Mouse (Mus musculus) liver, embryonic 13.5 days (tissue): ENCODE results near the gene Khsrp. TPM values are rescaled to one million over a fixed set of nuclear protein-coding genes. Genes with fewer than 3 reads are reported as not detected.

Source experiments
- ATAC-seq: fragments of 200-750 bp; cut with Nextera tagmentation; 2 replicates; pipeline ENCODE4 v1.8.0; 2017; ENCODE audit warnings: low read depth, mild to moderate bottlenecking, moderate number of reproducible peaks, moderate library complexity
- DNase-seq: peaks from one replicate; pipeline ENCODE4 v3.0.0; 2022
- H3K27ac ChIP-seq: fragments of 300-500 bp; sonication (generic); 2 replicates; pipeline ENCODE4 v1.5.1; 2015; ENCODE audit warnings: moderate library complexity, mild to moderate bottlenecking, inconsistent platforms
- H3K27me3 ChIP-seq: fragments of 300-500 bp; sonication (generic); 2 replicates; pipeline ENCODE4 v1.6.1; 2015; ENCODE audit warnings: mild to moderate bottlenecking, inconsistent platforms
- H3K36me3 ChIP-seq: fragments of 300-500 bp; sonication (generic); 2 replicates; pipeline ENCODE4 v1.6.1; 2015; ENCODE audit warnings: mild to moderate bottlenecking, inconsistent platforms
- H3K4me1 ChIP-seq: fragments of 300-500 bp; sonication (generic); replicated peaks from 2 replicates; pipeline ENCODE4 v1.6.1; 2015; ENCODE audit warnings: inconsistent platforms
- H3K4me2 ChIP-seq: fragments of 300-500 bp; sonication (generic); 2 replicates; pipeline ENCODE4 v1.6.1; 2015; ENCODE audit warnings: inconsistent platforms, mild to moderate bottlenecking, moderate library complexity
- H3K4me3 ChIP-seq: fragments of 300-500 bp; sonication (generic); replicated peaks from 2 replicates; pipeline ENCODE4 v1.5.1; 2015; ENCODE audit warnings: mild to moderate bottlenecking, inconsistent platforms
- H3K9ac ChIP-seq: fragments of 300-500 bp; sonication (generic); 2 replicates; pipeline ENCODE4 v1.6.1; 2015; ENCODE audit warnings: mild to moderate bottlenecking, inconsistent platforms
- H3K9me3 ChIP-seq: fragments of 300-500 bp; sonication (generic); replicated peaks from 2 replicates; pipeline ENCODE4 v1.6.1; 2016; ENCODE audit warnings: inconsistent platforms
- WGBS: fragments of 180-500 bp; shearing (Covaris S2); methylation state at CpG from one replicate; pipeline ENCODE4 v1.1.7; 2015; ENCODE audit not compliant: insufficient replicate concordance; 5-methylcytosine and 5-hydroxymethylcytosine counted together
- polyA plus RNA-seq: library from polyadenylated mRNA; unstranded; fragments of >200 nt; fragmentation: Nextera tagmentation; extraction: Ambion mirVana; gene quantifications from 2 replicates; pipeline ENCODE4 v1.2.1, GENCODE M21; 2015

Khsrp gene
- polyA plus RNA-seq = 26.2 and 27.8 TPM in 2 replicates

DNA sequence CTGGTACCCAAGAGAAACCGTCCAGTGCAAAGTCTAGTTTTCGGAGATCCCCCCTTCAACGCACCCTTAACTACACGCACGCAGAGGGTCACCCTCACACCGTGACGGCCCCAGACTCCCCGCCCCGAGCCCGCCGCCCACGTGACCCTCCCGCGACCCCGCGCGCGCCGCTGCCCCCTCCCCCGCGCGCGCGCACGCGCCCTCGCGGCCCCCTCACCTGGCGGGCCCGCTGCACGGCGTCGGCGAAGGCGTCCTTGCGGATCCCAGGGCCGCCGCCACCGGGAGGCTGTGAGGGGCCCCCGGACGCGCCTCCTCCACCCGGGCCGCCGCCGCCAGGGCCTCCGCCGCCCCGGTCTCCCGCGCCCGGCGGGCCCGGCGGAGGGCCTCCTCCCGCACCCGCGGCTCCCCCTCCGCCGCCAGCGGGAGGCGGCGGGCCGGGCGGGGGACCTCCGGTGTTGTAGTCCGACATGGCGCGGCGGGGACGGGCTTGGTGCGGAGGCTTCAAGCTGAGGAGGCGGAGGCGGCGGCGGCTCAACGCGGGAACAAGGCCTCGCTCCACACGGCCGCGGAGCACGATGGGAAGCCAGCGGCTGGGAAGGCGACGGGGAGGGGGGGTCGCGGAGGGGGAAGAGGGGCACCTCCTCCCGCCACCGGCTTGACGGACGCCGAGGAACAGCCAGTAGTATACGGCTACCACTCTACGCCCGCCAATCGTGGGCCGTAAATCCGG, at the start of gene Khsrp:
Gene Khsrp, minus strand, starts transcription at position 592 of the 730 bp plus-strand sequence.
- H3K27ac ChIP-seq = peak within 1 kb of the TSS; percentile 95
- ATAC-seq = no peak
- H3K4me1 ChIP-seq = peaks cover 54% of the 10 kb centered on the region
- under 1% methylated on average over 78 of the region's 99 CpGs for WGBS
- H3K36me3 ChIP-seq = peaks cover 32% of the 10 kb centered on the region
- H3K4me2 ChIP-seq = peak within 1 kb of the TSS; percentile 97
- DNase-seq = peak; percentile 26
- peak within 1 kb of the TSS; percentile 99 for H3K9ac ChIP-seq
- peaks cover 4% of the 10 kb centered on the region; the same call in 1 of the 2 replicates for H3K27me3 ChIP-seq
- no peaks in the 10 kb centered on the region for H3K9me3 ChIP-seq
- peak within 1 kb of the TSS; percentile 99 for H3K4me3 ChIP-seq

DNA sequence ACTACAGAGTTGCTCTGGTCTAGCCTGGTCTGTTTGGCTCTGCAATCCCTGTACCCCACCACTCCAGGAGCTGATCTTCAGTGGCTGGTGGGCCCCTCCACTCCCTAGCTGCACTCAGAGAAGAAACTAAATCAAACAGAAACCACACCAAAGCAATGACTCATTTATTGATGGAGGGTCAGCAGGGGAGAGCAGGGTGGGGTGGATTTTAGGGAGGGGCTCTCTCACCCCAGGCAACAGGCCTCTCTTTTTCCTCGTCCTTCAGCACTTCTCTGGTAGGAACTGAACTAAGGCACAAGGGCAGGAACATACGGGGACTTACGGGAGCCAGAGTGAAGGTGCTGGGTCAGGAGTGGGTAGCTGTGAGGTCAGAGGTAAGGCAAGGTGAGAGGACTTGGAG, 48.6 kb upstream of the Khsrp start:
- no peaks in the 10 kb centered on the region for H3K36me3 ChIP-seq
- no peak overlapping the region for H3K27ac ChIP-seq
- H3K4me2 ChIP-seq = no peak overlapping the region
- ATAC-seq (no peak), DNase-seq (no peak)
- H3K4me1 ChIP-seq = peaks cover 11% of the 10 kb centered on the region
- H3K9ac ChIP-seq = no peak overlapping the region
- WGBS = 76% methylated on average over 3 of the region's 3 CpGs
- H3K4me3 ChIP-seq = no peak overlapping the region
- H3K9me3 ChIP-seq = no peaks in the 10 kb centered on the region
- no peaks in the 10 kb centered on the region for H3K27me3 ChIP-seq

DNA sequence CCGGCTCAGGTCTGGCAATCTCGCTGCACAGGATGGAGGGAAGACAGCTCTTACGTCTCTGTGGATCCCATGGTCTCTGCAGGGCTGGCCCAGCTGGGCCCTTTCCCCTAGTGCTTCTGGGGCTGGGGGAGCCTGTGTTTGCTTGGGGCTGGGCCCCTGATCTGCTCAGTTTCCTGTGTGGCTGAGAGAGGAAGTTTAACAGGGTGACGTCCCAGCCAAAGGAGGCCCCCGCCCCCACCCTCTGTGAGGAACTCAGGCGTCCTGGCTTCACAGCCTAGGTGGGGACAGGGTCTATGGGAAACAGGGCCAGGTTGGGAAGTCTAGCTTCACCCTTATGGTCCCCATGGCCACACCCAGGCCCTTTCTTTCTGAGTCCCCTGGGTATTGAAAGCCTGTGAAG, 47.0 kb upstream of the Khsrp start, which contains the start of gene Dennd1c:
Gene Dennd1c, minus strand, starts transcription at position 179 of the 400 bp plus-strand sequence.
- H3K4me3 ChIP-seq = peak within 1 kb of the TSS; percentile 17
- no peaks in the 10 kb centered on the region for H3K36me3 ChIP-seq
- DNase-seq (no peak), ATAC-seq (peak; percentile 66)
- WGBS = 15% methylated on average over 6 of the region's 6 CpGs
- no peaks in the 10 kb centered on the region for H3K9me3 ChIP-seq
- H3K9ac ChIP-seq = no peak within 1 kb of the TSS
- H3K4me1 ChIP-seq = peaks cover 11% of the 10 kb centered on the region
- H3K4me2 ChIP-seq = peak within 1 kb of the TSS; percentile 21; the same call in 1 of the 2 replicates
- H3K27me3 ChIP-seq = no peaks in the 10 kb centered on the region
- peak within 1 kb of the TSS; percentile 11; the same call in 1 of the 2 replicates for H3K27ac ChIP-seq

DNA sequence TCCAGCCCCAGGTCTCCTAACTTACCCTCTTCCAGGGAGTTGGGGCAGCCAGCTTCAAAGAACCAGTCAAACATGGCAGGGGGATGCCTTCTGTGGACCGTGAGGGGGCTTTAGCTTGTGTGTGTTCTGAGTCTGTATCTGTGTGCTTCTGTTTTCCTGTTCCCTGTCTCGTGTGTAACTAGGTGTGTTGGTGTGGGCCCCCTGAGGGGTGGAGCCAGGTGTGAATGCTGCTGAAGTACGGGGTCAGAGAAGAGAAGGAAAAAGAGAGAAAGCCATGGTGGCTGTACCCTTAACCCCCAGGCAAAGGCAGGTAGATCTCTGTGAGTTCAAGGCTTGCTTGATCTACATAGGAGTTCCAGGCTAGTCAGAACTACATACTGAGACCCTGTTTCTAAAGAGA, 45.6 kb upstream of the Khsrp start:
- ATAC-seq (no peak), DNase-seq (no peak)
- H3K9me3 ChIP-seq = no peaks in the 10 kb centered on the region
- H3K36me3 ChIP-seq = no peaks in the 10 kb centered on the region
- no peak overlapping the region for H3K4me3 ChIP-seq
- H3K4me2 ChIP-seq = no peak overlapping the region
- 0 out of 2 replicates have a peak, but pooled peaks cover 3% of the 10 kb centered on the region for H3K27me3 ChIP-seq
- 37% methylated on average over 3 of the region's 3 CpGs for WGBS
- H3K9ac ChIP-seq = no peak overlapping the region
- H3K4me1 ChIP-seq = peaks cover 11% of the 10 kb centered on the region
- no peak overlapping the region for H3K27ac ChIP-seq

DNA sequence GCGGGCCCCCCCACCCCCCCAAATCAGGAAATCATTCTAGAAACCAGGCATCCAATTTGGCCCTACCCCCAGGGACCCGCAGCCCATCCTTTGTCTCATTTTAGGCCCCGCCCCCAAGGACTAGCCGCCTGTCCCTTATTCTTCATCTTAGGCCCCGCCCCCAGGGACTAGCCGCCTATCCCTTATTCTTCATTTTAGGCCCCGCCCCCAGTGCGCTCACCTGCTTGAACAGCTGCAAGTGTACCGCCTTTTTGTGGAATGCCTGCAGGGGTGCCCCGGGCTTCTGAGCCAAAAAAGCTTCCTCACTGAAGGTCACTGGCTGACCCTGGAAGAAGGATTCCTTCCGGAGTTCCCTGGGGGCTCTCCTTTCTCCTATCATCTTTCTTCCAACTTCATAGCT, 39.4 kb upstream of the Khsrp start:
- Histone ChIP-seq H3K4me1 (peaks cover 23% of the 10 kb centered on the region), H3K9me3 (no peaks in the 10 kb centered on the region), H3K4me2 (peak overlapping the region; percentile 14; the same call in 1 of the 2 replicates), H3K4me3 (no peak overlapping the region), H3K27me3 (peaks cover 19% of the 10 kb centered on the region; the same call in 1 of the 2 replicates), H3K27ac (no peak overlapping the region), H3K36me3 (no peaks in the 10 kb centered on the region), H3K9ac (no peak overlapping the region)
- 20% methylated on average over 11 of the region's 11 CpGs for WGBS
- no peak for DNase-seq
- no peak for ATAC-seq

DNA sequence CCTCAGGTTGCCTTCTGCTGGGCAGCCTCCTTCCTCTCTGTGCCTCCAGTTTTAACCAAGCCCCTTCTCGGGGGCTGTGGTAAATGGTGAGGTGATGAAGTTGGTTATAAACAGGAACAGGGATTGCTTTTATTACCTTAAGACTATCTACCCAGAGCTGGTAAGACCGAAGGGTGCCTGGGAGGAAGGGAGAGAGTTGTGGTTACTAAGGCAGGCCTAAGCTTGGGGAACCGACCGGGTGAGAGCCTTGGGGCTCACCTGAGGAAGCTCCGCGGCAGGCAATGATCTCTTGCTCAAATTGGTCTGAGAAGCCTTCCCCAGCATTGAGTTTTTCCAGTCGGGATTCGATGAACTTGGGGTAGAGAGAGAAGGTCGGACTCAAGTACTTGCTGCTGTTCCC, 39.0 kb upstream of the Khsrp start:
- Histone ChIP-seq H3K27ac (no peak overlapping the region), H3K9me3 (no peaks in the 10 kb centered on the region), H3K36me3 (no peaks in the 10 kb centered on the region), H3K27me3 (peaks cover 22% of the 10 kb centered on the region), H3K4me3 (no peak overlapping the region), H3K4me2 (no peak overlapping the region), H3K4me1 (peaks cover 23% of the 10 kb centered on the region), H3K9ac (no peak overlapping the region)
- DNase-seq = no peak
- ATAC-seq = no peak
- 29% methylated on average over 9 of the region's 9 CpGs for WGBS

DNA sequence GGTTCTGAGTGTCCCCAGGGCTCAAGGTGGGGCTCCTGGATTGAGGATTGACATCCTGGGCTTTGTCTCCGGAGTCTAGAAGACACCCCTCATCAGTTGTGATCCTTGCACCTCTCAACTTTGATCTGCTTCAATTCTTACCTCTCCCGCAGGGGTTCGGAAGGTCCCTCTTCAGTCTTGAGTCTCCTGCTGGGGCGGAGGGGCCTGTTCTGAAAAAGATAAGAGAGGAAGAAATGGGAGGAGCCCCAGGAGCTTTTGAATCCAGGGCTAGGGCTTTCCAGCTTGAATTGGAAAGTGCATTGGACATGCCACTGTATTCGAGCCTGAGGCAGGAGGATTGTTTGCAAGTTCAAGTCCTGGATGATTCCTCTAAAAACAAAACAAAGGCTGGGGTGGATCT, 35.6 kb upstream of the Khsrp start:
- H3K27ac ChIP-seq = no peak overlapping the region
- no peak overlapping the region for H3K4me3 ChIP-seq
- H3K9me3 ChIP-seq = no peaks in the 10 kb centered on the region
- peaks cover 30% of the 10 kb centered on the region for H3K4me1 ChIP-seq
- WGBS = 25% methylated on average over 5 of the region's 5 CpGs
- H3K27me3 ChIP-seq = peaks cover 51% of the 10 kb centered on the region
- H3K4me2 ChIP-seq = no peak overlapping the region
- H3K36me3 ChIP-seq = no peaks in the 10 kb centered on the region
- no peak overlapping the region for H3K9ac ChIP-seq
- ATAC-seq (no peak), DNase-seq (no peak)

DNA sequence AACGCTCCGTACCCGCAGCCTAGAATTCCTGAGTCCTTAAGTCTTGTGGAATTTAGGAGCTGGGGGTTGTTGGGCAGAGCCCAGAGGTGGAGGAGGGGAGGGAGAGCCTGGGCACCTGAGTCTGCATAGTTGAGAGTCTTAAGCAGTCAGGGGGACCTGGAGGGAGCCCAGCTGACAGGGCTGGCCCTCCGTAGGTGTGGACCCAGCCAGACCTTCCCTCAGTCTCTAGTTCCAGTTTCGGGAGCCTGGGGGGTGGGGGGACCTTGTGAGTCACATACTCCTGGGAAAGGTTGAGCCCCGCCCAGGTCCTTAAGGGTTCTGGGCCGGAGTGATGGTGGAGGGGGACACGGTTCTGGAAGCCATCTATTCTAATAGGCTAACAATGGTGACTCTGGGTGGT, 31.7 kb upstream of the Khsrp start:
- Histone ChIP-seq H3K27me3 (peaks cover 81% of the 10 kb centered on the region), H3K4me2 (peak overlapping the region; percentile 64; the same call in 1 of the 2 replicates), H3K36me3 (no peaks in the 10 kb centered on the region), H3K9ac (no peak overlapping the region), H3K27ac (no peak overlapping the region), H3K4me3 (peak overlapping the region; percentile 49; the same call in 1 of the 2 replicates), H3K4me1 (peaks cover 55% of the 10 kb centered on the region), H3K9me3 (no peaks in the 10 kb centered on the region)
- ATAC-seq = no peak
- 22% methylated on average over 8 of the region's 8 CpGs for WGBS
- DNase-seq = no peak

DNA sequence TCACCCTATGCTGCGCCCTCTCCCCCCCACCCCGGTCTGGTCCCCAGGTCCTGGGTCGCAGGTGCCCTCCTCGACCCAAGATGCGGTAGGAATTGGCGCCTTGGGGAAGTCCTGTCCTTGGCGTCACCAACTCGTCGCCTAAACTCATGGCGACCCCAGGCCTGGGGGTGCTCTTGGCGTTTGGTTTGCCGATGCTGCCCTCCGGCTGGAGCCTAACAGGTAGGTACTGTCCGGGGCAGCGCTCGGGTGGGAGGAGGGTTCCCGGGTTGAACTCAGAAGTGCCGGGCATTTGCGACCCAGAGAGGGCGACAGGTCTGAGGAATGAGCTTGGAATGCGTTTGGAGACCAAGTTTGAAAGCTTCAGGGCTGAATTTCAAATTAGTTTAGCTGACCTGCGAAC, 31.2 kb upstream of the Khsrp start:
- DNase-seq = no peak
- WGBS = 2% methylated on average over 22 of the region's 22 CpGs
- peak overlapping the region; percentile 13; the same call in 1 of the 2 replicates for H3K9ac ChIP-seq
- H3K9me3 ChIP-seq = no peaks in the 10 kb centered on the region
- H3K4me1 ChIP-seq = peaks cover 55% of the 10 kb centered on the region
- peak overlapping the region; percentile 64 for H3K4me2 ChIP-seq
- H3K36me3 ChIP-seq = no peaks in the 10 kb centered on the region
- H3K4me3 ChIP-seq = peak overlapping the region; percentile 49
- peaks cover 86% of the 10 kb centered on the region for H3K27me3 ChIP-seq
- no peak overlapping the region for H3K27ac ChIP-seq
- ATAC-seq = no peak

DNA sequence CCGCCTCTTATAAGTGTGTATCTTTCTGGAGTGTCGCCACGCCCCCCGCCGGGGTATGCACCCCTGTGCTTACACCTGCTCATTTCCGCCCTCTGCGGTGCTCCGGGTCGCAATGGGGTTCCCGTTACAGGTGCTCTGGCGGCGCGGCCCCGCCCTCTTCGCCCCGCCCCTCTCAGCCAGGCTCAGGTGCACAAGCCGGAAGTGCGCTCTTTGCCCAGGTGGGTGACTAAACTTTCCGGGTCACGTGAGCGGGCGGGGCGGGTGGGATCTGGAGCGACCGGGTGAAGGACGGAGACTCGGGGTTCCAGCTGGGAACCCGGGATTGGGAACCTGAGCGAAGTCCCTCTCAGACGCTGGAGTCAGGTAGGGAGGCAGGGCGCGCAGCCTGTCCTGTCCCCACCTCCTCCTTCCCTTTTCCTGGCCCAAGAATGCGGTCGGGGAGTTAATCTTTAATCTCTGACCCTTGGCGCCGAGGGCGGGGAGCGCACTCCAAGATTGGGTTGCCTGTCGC, 30.7 kb upstream of the Khsrp start:
- no peak overlapping the region for H3K27ac ChIP-seq
- under 1% methylated on average over 39 of the region's 39 CpGs for WGBS
- H3K4me3 ChIP-seq = peak overlapping the region; percentile 49
- peak overlapping the region; percentile 64 for H3K4me2 ChIP-seq
- ATAC-seq (no peak), DNase-seq (no peak)
- no peaks in the 10 kb centered on the region for H3K36me3 ChIP-seq
- peak overlapping the region; percentile 13; the same call in 1 of the 2 replicates for H3K9ac ChIP-seq
- no peaks in the 10 kb centered on the region for H3K9me3 ChIP-seq
- peaks cover 89% of the 10 kb centered on the region for H3K27me3 ChIP-seq
- peaks cover 53% of the 10 kb centered on the region for H3K4me1 ChIP-seq

DNA sequence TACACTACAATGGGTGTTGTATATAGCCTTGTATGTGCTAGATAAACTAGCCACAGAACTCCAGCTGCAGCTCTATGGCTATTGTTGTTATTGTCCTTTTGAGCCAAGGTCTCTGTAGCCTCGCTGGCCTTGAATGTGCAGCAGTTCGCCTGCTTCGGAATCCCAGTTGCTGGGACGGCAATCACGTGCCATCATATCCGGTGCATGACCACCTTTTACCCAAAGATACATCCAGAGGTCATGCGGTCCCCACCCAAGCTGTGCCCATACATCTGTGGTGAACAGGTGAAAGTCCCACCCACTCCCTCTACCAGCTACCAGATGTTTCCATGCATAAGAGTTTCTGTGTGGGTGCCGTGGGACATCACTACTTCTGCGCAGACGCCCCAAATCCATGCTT, 29.7 kb upstream of the Khsrp start:
- H3K36me3 ChIP-seq = no peaks in the 10 kb centered on the region
- H3K27ac ChIP-seq = no peak overlapping the region
- peak overlapping the region; percentile 69; the same call in 1 of the 2 replicates for H3K4me3 ChIP-seq
- DNase-seq = no peak
- H3K9ac ChIP-seq = no peak overlapping the region
- H3K9me3 ChIP-seq = no peaks in the 10 kb centered on the region
- H3K4me2 ChIP-seq = peak overlapping the region; percentile 84
- peaks cover 43% of the 10 kb centered on the region for H3K4me1 ChIP-seq
- H3K27me3 ChIP-seq = peaks cover 82% of the 10 kb centered on the region
- 35% methylated on average over 10 of the region's 10 CpGs for WGBS
- no peak for ATAC-seq
